Mouse (Mus musculus): ENCODE measurements around the gene Wbp2nl. TPM values are rescaled to one million over a fixed set of nuclear protein-coding genes. Genes with fewer than 3 reads are reported as not detected.
"Not testable (repeated sequence)": the region's sequence is repeated elsewhere in the genome, so short reads cannot be mapped to it uniquely, and the experiment has no call there.

Wbp2nl gene
- total RNA-seq, 2 experiments from 2014 or later = 0.25 TPM; not detected in 1

DNA sequence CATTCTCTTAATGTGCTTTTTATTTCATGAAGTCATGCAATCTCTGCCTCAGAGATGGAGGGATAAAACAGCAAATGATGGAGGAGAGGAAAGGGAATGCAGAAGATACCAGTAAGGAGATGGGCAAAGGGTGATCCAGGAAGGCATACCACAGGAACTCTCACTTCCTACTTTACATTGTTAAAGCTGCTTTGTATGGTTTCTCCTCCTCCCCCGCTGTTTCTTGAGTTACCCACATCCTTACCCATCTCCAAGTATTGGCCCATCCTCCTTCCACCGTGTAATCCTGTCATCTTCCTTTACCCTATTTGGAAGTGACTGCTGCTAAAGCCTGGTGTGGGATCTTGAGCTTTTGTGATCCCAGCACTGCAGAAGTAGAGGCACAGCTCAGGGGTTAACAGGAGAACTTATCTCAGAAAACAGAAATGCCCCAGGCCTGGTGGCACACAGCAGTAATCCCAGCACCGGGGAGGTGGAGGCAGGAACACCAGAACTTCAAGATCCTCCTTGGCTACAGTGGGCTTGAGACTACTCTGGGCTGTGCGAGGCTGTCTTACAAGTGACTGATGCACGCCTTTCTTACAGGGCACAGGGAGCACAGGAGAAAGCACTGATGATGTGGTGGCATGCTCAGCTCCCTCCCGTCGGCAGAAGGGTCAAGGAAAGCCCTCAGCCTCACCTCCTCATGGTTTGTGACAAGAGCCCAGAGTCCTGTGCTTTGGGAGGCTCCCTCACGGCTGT, 49.7 kb downstream of the Wbp2nl start:
- no peak for DNase-seq (ENCODE audit: low spot score in 2 of 2)

DNA sequence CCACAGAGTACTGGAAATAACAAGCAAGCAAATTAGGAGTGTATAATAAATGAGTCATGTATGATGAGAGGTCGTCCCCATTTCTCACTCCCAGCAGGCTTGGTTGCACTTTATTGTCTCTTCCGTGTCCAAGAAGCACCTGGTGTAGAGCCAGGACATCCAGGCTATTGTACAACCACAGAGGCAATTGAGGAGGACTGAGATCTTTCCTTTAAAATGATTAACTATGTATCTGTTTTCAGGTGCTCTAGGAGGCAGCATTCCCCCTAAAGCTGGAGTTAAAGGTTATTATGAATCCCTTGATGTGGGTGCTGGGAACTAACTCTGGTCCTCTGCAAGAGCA, 50.2 kb downstream of the Wbp2nl start:
- no peak for DNase-seq (ENCODE audit: low spot score in 2 of 2)

DNA sequence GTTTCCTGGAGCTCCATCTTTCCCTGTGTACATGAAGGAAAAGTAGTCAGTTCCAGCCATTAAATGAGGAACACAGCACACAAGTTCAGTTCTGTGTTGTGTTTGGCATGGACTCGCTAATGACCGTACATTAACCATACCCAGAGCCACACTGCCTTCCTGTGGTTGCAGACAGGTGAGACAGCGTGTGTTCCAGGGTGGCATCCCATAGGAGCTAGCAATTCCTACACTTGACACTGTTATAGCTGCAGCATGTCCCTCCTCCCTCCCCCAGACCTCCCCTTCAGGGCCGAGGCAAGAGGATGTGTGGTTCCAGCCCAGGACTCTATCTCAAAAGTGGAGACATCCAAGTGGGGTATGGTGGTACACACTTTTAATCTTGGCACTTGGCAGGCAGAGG, 51.6 kb downstream of the Wbp2nl start:
- no peak for DNase-seq (ENCODE audit: low spot score in 2 of 2)

DNA sequence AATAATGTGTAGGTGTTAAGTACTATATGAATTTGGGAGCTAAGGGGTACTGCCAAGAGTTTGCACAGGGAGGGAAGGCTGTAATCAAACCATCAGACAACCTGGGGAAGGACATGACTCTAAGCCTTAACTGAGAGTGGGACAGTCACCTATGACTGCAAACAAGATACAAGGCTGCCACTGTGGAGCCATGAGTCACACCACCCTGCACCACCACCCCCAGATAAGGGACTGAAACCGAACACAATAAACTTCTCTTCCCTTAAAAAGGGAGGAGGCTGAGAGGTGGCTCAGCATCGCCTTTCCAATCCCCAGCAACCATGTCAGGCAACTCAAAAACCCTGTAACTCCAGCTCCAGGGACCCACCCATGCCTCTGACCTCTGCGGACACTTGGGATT, 52.7 kb downstream of the Wbp2nl start:
- no peak for DNase-seq (ENCODE audit: low spot score in 2 of 2)

DNA sequence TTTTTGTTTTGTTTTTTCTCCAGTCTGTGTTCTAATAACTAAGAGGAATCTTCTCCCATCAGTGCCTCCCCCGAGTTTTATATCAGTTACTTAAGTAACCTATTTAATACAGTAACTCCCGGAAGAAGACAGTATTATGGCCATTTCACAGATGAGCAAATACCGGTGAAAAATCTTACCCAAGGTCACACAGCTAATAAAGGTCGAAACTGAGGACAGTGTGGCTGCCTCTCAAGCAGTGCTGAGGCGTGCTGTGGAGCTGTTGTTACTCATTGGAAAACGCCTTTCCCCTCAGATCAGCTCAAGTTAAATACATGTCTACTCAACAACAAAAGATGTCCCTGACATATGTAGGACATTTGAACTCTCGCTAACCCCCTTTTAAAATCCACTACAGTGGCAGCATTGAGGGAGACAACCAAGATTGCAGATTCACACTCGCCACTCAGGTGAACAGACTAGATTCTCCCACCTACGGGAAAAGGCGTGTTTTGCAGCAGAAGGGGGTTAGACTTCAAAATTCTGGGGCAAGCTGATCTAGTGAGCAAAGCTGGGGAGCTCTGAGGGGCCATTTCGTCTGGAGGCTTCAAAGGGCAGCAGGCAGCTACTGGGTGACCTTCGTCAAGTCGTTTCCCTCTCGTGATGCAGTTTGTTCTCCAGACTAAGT, 54.5 kb downstream of the Wbp2nl start:
- no peak for DNase-seq (ENCODE audit: low spot score in 2 of 2)

DNA sequence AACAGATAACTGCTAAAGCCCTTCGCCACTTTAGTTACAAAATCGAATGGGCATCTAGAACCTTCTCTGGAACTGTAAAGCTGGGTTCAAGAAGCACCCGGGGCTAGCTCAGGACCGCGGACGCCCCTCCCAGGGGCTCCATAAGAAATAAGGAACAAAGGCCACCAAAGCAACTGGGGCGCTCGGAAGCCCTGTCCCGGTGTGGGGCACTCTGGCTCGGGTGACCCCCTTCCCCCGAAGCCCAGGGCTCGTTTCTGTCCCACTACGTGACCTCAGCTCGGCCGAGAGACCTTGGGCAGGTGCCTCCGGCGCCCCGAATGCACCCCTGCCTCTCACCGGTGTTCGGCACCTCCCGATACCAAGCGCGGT, 55.0 kb downstream of the Wbp2nl start:
- no peak for DNase-seq (ENCODE audit: low spot score in 2 of 2)

DNA sequence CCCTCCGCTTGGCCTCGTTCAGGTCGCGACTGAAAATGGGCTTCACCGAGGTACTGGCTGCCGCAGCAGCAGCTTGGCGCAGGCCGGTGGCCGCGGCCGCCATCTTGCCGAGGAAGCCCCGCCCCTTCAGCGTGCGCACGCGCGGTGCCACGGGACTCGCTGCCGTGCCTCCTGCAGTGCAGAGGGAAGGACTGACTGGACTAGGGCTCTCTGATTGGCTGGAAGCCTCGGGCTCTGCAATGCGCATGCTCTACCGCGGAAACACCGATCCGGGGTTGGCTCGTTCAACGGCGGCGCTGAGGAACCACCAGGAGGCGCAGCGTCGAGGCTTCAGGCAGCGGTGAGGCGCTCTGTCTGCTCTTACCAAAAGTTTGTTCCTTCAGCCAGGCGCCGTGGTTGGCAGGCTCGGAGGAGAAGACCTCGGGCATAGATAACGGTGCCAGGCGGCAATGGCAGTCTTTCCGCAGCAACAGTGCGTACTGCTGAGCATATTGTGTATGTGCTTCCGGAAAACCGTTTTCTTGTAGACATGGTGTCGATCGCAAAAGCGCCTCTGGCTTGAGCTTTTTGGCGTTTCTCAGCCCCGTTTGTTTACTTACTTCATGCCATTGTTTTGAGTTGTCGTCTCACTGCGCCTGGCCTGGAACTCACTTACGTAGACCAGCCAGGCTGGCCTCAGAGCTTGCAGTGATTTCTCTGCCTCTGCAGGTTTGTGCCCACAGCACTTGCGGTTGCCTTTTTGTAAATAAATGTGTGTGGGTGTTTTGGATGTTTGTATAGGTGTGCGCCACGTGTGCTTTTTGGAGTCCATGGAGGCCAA, 55.6 kb downstream of the Wbp2nl start, which contains the start of gene Ndufa6:
Ndufa6 (minus strand) TSS at position 197 of the 820 bp plus-strand sequence.
- peak; percentile 97 to 98 for DNase-seq (ENCODE audit: low spot score in 2 of 2)

DNA sequence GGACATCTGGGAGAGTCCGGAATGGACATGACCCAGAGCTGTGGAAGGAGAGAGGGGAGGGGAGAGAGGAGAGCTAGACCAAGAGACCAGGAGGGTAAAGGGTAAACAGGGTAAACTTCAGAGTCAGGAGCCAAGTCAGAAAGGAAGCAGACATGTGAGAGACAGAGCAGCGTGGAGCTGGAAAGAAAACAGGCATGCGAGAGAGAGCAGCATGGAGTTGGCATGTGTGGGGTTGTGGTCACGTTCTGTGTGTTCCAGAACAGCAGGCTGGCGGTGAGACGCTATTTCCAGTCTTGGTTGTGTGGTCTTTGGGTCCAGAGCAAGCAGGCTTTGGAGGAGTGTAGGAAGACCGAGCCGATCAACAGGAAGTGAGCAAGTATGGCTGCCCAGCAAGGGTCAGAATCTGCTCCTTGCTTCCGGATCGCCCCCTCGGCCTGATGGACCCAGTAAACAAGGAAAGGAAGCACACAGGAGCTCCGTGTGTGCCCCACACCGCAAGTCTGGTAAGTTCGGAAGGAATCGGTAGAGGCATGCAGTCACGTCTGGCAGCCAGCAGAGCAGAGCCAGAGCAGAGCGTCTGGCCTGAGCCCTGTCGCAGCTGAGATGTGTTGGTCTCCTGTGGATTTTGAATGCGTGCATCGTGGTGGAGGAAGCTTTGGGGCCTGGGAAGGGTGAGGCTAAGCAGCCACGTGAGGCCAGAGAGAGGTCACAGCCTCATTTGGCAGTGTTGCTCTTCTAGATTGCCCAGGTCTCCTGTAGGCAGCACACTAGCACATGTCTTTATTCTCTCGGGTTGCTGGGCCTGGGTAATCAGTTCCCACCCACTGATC, 59.9 kb downstream of the Wbp2nl start:
- DNase-seq (ENCODE audit: low spot score in 2 of 2) = no peak

DNA sequence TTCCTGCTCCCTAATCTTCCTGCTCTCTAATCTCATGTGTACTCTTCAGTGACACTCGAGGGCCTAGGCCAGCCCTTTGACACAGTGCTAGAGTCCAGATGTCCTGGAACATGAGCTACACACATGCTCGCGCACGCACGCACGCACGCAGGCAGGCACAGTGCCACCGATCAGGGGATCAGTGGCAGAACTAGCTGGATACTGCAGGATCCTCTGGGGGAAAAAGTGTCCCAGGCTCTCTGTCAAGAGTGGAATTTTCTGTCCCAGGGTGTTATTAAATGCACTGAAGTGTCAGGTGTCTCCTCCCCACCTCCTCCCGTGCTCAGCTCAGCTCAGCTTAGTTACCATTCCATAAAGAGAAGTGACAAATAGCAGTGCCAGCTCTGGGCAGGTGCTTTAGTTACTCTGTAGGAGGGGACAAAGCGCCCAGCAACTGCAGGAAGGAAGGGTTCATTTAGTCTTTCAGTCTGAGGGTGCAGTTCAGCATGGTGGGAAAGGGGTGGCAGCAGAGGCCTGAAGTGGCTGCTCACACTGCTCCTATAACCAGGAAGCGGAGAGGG, 62.8 kb downstream of the Wbp2nl start:
- DNase-seq (ENCODE audit: low spot score in 2 of 2) = peak in 1 of 2 experiments; percentile 37

DNA sequence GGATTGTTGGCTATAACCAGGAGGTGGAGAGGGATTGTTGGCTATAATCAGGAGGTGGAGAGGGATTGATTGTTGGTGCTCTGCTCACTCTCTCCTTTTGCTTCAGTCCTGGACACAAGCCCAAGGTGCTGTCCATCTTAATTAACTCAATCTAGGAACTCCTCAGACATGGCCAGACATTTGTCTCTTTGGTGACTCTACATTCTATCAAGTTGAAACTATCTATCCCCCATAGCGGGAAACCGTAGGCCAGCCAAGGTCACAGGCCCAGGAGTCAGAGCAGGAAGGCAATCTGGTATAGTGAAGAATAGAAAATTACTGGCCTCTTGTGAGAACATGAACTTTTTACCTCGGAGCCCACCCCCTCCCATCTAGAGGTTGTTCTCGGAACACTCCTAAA, 63.5 kb downstream of the Wbp2nl start:
- DNase-seq (ENCODE audit: low spot score in 2 of 2) = peak in 1 of 2 experiments; percentile 6

DNA sequence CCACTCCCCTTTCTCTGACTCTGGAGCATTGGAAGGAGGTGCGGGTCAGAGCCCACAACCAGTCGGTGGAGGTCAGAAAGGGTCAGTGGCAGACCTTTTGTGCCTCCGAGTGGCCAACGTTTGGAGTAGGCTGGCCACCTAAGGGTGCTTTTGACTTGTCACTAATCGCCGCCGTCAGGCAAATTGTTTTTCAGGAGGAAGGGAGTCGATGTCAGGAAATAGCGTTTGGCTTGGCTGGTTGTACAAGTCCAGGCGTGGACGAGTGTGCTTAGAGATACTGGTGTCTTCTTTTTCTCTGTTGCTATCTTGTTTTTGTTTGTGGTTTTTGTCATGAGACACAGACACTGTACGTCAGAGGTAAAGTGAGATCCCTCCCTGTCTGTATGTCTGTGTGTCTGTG, 65.0 kb downstream of the Wbp2nl start:
- not testable (repeated sequence) for DNase-seq (ENCODE audit: low spot score in 2 of 2)

Other genes starting within 250 kb of the Wbp2nl start
- not detected for gene 4930407I10Rik, start 239.8 kb upstream of the Wbp2nl start, total RNA-seq (2021)
- gene Mei1, start 229.0 kb upstream of the Wbp2nl start, total RNA-seq (2021) = under 1 TPM; 0.18 to 0.27 TPM
- 10 to 100 TPM; 10.7 to 13.5 TPM for gene Ccdc134, start 171.0 kb upstream of the Wbp2nl start, total RNA-seq (2021)
- gene Srebf2, start 151.8 kb upstream of the Wbp2nl start, total RNA-seq (2021) = 100 to 1,000 TPM; 191 to 198 TPM
- gene Shisa8, start 86.1 kb upstream of the Wbp2nl start, total RNA-seq (2021) = 1 to 10 TPM; 2.0 to 3.1 TPM
- gene Tnfrsf13c, start 74.6 kb upstream of the Wbp2nl start, total RNA-seq (2021) = 1 to 10 TPM in 1 of 2 experiments, under 1 TPM in 1; 0.69 to 1.0 TPM
- 1 to 10 TPM; 6.5 to 9.0 TPM for gene Cenpm, start 54.2 kb upstream of the Wbp2nl start, total RNA-seq (2021)
- gene 1500009C09Rik, start 46.6 kb upstream of the Wbp2nl start, total RNA-seq (2021) = 10 to 100 TPM; 79.9 to 88.8 TPM
- 100 to 1,000 TPM; 617 to 640 TPM for gene Sept3, start 24.1 kb upstream of the Wbp2nl start, total RNA-seq (2021)
- gene Naga, start 40.0 kb downstream of the Wbp2nl start, total RNA-seq (2021) = 10 to 100 TPM; 36.9 to 43.3 TPM
- 1 to 10 TPM in 1 of 2 experiments, under 1 TPM in 1; 0.80 to 1.1 TPM for gene Pheta2, start 40.0 kb downstream of the Wbp2nl start, total RNA-seq (2021)
- gene Smdt1, start 40.0 kb downstream of the Wbp2nl start, total RNA-seq (2021) = 100 to 1,000 TPM; 158 to 179 TPM
- 100 to 1,000 TPM; 201 to 212 TPM for gene Ndufa6, start 55.4 kb downstream of the Wbp2nl start, total RNA-seq (2021)
- 10 to 100 TPM; 18.8 to 19.5 TPM for gene Cyp2d22, start 81.3 kb downstream of the Wbp2nl start, total RNA-seq (2021)
- not detected for gene Cyp2d11, start 95.1 kb downstream of the Wbp2nl start, total RNA-seq (2021)
- under 1 TPM in 1 of 2 experiments, not detected in 1; 0.40 TPM for gene Cyp2d10, start 108.2 kb downstream of the Wbp2nl start, total RNA-seq (2021)
- not detected for gene Cyp2d9, start 134.5 kb downstream of the Wbp2nl start, total RNA-seq (2021)

Data from layer of hippocampus, postnatal 10 days (tissue).